Mouse (Mus musculus): ENCODE measurements around the gene Gja3.
"Not testable (repeated sequence)": the region's sequence is repeated elsewhere in the genome, so short reads cannot be mapped to it uniquely, and the experiment has no call there.

The Gja3 gene

DNA sequence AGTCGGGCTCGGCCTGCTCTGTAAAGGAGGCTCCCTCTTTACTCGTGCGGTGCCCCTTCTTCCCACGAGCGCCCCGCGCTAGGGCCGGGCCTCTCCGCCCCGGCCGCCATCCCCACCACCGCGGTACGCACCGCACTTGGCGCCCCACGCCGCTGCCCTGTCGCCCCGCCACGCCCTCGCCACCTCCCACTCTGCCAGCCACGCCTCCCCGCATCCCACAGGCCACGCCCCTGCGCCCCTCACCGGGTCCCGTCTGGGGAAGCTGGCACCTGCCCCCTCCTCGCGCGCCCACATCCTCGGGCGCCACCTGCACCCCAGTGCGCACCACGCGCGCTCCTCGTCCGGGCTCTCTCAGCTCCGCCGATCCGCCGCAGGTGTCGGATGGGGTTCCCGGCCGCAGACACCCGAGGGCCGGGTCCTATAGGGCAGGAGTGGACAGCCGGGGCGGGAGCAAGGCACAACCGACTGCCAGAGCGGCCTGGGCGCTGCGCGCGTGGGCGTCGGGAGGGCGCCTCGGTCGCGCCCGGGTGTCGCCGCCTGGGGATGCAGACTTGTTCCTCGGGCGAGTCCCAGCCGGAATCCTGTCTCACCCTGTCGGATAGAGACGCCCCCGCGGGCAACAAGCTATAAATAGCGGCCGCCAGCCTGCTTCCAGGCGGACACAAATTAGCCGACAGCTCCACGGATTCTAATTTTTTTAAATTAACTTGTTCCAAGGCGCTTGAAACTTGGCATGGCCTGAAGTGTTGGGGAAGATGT lies at the start of gene Gja3:
TSS of gene Gja3 (minus strand) at position 538 of the 759 bp plus-strand sequence.
- ATAC-seq (ENCODE audit: low TSS enrichment) = no peak

DNA sequence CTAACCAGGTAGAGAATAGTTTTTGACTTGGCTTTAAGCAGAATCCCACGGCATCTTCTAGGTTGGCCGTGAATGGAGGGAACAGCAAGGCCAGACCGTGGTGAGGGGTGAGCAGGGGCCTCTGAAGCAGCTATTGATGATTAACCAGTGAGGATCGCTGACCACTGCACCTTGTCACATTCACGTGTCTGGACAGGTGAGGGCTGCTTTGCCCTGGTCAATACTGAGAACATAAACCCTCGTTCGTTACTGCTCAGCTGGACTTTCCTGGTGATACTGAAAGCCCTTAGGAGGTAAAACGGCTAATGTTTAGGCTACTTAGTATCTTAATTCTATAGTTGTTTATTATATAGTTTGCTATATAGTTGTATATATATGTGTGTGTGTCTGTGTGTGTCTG lies 49.2 kb upstream of the Gja3 start:
- ATAC-seq (ENCODE audit: low TSS enrichment) = no peak

DNA sequence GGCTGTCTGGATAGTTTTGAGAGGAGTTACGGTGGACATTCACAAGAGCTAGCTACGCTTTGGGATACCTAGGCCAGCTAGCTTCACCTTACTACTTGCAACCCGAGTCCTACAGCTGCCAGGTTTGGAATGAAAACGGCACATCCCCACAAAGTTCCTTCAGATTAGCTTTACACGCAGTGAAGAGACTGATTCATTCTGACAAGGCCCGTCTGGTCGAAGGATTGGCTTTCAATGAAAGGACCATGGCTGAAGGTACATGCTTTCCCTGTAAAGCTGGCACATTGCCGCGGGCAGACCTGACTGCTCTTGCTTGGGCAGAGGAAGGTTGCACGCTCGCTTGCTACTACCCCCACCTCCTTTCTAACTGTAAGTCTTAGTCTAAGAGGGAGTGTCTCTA lies 47.8 kb upstream of the Gja3 start:
- ATAC-seq (ENCODE audit: low TSS enrichment) = no peak

DNA sequence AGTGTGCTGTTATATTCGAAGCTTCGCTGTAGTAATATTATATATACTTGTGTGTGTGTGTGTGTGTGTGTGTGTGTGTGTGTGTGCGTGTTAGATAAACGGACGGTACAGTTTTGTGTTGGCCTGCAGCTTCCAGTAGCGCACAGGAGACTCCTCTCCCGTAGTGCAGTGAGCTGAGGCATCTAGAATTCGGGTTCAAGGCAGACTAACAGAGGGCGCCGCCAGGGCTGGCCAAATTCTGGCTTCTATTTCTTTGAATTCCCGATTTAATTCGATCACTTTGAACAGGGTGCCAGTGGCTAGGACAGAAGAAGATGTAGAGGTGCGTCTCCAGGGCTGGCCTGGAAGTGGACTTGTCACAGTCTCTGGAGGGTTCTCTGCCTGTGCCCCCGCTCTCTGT lies 47.2 kb upstream of the Gja3 start:
- ATAC-seq (ENCODE audit: low TSS enrichment) = no peak

DNA sequence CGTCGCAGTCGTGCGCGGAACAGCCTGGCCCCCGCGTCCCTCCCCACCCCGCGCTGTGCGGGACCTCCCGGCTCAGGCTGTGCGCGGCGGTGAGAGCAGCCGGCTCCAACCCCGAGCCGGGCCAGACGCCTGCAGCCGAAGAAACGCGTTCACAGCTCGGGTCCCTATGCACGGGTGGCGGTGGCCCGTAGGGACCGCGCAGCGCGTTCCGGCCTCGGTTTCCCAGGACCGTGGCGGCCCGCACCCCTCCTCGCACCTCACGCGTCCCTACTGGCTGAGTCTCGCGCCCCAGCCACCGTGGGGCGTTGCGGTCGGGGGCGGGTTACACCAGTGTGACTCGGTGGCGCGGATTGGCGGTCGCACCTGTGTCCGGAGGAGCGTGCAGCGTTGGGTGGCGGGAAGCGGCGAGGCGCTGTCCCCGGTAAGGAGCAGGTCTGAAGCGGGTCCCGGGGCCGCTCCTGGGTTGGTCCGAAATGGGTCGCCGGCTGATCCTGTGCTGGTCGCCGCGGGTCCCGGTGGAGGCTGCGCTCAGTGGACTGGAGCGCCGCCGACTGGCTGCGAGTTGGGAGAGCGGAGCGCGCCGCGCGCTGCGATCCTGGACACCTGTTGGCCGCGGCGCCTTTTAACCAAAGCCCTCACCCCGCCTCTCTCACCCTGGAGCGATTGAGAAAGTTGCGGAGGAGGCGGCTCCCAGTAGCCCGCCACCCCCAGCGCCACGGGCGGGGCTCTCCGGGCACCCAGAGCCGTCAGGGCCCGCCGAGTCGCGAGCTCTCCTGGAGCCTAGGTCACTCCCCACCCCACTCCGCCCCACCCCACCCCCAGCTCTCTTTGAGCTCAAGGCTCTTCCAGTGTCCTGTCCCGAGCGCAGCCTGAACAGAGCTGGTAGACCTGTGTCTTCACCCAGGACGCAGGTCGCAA lies 46.5 kb upstream of the Gja3 start, which contains the start of gene Gjb2:
TSS of gene Gjb2 (minus strand) at position 597 of the 918 bp plus-strand sequence.
- ATAC-seq (ENCODE audit: low TSS enrichment) = peak; percentile 67

DNA sequence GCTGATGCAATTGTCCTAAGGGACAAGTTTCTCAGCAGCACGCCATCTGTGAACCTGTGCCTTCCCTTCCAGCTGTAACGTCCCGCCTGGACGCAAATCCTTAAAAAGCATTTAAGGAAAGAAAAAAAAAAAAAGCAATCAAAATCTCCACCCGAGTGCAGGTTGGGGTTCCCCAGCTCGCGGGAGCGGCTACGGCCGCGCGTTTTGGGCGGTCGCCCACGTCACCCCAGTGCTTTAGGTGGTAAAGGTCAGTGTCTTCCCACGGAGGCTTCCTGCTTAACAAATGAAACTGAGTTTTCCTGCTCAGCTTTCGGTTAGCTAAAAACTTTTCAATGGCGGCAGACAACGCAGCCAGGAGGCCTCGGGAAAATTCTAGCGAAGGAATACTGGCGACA lies 45.8 kb upstream of the Gja3 start:
- ATAC-seq (ENCODE audit: low TSS enrichment) = no peak

DNA sequence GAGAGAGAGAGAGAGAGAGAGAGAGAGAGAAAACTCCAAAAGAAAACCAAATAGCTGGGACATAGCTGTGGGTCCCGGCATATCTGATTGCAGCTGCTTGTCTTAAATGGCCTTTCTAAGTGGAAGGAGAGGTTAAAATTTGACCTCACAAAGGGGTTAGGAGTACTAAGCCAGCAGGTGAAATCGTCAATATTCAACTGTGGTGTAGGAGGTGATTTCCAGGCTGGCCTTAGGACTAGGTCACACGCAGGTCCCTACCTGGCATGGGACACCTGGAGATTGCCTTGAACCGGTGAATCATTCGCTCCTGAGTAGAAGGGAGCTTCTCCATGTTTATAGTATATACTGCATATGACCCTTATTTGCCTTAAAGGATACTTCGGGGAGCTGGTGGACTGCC lies 45.2 kb upstream of the Gja3 start:
- no peak for ATAC-seq (ENCODE audit: low TSS enrichment)

DNA sequence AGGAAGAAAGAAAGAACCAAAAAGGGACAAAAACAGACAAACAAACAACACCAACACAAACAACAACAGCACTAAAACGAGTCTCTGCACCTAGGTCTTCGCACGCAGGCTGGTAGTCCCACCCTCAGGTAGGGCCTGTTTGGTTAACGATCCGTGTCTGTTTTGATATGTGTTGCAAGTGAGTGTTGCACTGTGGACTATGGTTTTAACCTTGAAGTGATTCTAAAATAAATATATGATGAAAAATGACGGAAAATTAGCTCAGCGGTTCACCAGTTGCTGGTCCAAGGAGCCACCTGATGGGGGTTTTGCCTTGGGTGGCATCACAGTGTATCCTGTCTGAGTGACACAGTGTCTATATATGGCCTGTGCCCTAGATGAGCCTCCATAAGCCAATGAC lies 43.7 kb upstream of the Gja3 start:
- ATAC-seq (ENCODE audit: low TSS enrichment) = no peak

DNA sequence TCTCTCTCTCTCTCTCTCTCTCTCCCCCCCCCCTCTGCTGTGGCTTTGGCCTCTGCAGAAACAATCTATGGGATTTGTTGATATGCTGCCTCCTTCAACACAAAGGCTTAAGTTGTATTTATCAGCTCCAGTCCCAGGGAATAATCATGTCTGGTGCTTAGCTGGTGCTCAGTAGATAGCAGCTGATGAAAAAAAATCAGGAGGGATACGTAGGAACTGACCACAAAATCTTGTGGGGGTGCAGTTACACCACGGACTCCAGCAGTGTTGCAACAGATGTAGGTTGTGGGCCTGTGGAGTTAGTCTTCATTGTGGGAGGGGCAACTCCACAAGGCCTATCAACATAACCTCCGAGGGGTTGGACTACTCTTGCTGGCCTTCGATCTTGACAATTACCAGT lies 38.0 kb upstream of the Gja3 start:
- no peak for ATAC-seq (ENCODE audit: low TSS enrichment)

DNA sequence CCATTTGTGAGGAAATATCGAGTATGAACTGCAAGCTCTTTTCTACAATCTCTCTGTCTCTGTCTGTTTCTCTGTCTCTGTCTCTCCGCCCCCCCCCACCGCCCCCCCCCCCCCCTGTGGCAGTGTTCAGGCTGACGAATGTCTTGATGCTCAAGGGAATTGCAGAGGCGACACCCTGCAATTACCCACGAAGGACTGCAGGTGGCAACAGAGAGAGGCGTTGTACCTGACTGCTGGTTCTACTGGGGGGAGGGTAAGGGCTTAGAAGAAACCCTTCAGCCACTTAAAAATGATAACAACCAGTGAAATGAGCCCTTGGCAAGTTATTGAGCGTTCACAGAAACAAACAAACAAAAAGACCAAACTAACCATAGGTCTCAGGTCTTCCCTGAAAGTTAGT lies 35.1 kb upstream of the Gja3 start:
- ATAC-seq (ENCODE audit: low TSS enrichment) = peak; percentile 91

DNA sequence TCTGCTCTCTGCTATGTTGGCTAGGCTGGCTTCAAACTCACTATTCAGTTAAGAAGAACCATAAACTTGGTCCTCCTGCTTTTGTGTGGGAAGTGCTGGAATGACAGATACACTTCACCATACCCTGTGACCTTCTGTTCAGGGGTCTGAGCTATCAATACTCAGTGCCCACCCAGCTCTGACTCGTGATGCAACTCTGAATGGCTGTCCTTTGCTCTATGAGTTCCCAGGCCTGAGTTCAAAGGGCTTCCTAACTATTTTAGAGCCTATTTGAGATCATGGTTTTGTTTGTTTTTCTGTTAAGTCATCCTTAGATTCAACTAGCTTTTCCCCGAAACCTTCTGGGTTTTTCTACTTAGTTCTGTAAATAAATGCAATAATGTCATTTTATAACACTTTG lies 32.1 kb upstream of the Gja3 start:
- ATAC-seq (ENCODE audit: low TSS enrichment) = no peak

DNA sequence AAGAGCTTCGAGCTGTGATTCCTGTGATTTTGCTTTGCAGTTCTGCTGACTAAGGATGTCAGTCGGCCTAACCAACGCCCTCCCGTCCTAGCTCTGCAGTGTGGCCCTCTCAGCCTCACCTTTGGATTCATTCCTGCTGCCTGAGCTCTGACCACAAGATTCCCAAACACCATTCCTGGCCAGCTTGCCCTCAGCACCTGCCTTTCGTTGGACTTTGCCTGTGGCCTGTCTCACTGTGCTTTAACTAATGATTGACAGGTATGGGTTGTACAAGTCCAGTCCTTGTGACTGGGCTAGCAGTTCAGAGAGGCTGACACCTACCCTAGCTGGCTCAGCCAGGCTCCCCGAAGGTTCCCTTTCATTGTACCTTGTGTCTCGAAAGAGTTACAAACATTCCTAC lies 31.2 kb upstream of the Gja3 start:
- no peak for ATAC-seq (ENCODE audit: low TSS enrichment)

DNA sequence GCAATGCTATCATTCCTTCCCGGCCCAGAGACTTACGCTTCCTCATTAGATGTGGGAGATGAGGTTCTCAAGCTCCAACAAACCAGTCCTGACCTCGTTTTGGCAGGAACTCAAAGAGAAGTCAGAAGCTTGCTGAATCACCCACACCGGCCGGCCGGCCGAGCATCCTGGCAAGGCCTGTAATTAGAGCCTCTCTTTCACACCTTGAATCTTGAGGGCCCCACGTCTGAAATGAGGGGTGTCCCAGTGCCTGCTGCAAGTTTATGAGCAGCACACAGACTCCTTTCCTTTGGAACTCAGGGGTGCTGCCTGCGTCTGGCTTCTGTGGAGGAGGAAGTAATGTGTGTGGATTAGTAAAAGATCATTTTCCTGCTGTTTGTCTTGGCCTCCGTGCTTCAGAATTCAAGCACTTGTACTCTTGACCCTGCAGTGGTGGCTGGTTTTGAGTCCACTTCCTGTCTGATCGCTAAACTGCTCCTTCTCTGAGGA lies 26.3 kb upstream of the Gja3 start:
- no peak for ATAC-seq (ENCODE audit: low TSS enrichment)

DNA sequence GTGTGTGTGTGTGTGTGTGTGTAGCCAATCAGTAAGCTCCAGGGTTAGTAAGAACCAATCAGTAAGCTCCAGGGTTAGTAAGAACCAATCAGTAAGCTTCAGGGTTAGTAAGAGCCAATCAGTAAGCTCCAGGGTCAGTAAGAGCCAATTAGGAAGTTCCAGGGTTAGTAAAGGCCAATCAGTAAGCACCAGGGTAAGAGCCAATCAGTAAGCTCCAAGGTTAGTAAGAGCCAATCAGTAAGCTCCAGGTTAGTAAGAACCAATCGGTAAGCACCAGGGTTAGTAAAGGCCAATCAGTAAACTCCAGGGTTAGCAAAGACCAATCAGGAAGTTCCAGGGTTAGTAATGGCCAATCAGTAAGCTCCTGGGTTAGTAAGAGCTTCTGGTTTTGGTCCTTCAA lies 25.0 kb upstream of the Gja3 start:
- no peak for ATAC-seq (ENCODE audit: low TSS enrichment)

DNA sequence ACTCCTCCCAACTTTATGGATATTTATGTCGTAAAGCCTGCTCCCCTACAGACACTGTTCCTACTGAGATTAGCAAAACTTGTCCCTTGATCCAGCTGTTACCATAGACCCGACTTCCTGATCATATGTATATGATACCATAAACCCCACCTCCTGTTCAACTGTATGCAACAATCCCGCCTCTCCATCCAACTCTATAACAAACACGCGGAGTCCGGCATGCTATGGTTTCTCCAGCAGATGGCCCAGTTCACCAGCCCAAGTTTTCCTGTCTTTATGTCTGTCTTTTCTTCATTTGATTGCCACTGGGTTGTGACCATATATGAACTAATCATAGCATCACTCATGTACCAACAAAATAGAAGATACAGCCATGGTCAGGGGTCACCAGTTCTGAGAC lies 17.6 kb upstream of the Gja3 start:
- no peak for ATAC-seq (ENCODE audit: low TSS enrichment)

DNA sequence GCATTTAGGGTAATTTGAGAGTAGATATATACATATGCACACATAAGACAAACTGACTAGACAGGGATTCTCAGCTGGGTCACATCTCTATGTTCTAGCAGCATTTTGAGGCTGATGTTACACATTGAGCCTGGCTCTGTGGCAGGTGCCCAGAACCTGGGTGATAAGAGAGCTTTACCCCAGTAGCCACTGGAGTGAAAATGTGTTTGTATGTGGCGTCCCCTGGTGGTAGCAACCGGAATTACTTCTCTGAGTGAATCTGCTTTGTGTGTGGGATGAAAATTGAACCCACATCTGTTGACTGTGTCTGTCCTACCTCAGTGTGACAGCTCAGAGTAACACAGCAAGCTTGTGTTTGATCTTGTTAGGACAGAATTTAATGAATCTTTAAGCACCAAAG lies 12.0 kb upstream of the Gja3 start:
- not testable (repeated sequence) for ATAC-seq (ENCODE audit: low TSS enrichment)

DNA sequence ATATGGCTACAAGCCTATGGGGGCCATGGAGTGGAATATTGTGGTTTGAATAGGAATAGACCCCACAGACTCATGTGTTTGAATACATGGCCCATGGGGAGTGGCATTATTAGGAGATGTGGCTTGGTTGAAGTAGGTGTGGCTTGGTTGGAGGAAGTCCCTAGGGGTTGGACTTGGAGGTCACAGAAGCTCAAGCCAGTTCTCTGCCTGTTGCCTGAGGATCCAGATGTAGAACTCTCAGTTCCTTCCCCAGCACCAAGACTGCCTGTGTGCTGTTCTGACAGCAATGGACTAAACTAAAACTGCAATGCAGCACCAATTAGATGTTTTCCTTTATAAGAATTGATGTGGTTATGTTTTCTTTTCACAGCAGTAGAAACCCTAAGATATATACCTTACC lies 8.2 kb upstream of the Gja3 start:
- ATAC-seq (ENCODE audit: low TSS enrichment) = no peak

DNA sequence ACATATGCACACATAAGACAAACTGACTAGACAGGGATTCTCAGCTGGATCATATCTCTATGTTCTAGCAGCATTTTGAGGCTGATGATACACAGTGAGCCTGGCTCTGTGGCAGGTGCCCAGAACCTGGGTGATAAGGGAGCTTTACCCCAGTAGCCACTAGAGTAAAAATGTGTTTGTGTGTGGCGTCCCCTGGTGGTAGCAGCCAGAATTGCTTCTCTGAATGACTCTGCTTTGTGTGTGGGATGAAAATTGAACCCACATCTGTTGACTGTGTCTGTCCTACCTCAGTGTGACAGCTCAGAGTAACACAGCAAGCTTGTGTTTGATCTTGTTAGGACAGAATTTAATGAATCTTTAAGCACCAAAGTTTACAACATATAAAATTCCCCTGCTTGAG lies 2.2 kb upstream of the Gja3 start:
- ATAC-seq (ENCODE audit: low TSS enrichment) = peak; percentile 84

DNA sequence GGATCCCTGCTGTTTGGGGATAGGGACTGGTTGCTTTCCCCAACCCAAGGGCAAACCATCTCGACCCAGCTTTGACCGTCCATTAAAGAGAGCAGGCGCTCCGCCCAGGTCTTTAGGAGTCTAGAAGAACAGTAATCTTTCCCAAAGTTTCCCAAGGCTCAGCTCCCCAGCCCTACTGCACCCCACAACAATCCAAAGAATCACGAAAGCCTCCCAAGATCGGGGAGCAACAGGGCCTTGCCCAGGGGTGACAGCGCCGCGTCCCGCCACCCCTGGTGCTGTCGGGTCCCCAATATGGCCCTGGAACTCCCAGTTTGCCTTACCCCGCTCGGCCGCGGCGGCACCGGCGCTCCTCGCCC lies 717 bp downstream of the Gja3 start:
- ATAC-seq (ENCODE audit: low TSS enrichment) = no peak

DNA sequence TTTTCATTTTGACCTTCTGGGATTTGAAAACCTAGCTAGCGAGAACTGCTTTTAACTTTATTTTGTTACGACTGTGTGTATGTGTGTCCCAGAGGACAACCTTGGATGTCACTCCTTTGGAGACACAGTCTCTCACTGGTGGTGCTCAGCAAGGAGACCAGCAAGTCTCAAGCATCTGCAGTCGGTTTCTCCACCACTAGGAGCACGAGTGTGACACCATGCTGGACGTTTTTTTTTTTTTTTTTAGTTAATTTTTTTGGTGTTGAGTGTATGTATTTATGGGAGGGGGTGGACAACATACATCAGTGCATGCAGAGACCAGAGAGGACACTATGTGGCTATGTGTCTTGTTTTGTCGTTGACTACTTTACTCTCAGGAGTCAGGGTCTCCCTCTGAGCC lies 5.2 kb downstream of the Gja3 start:
- ATAC-seq (ENCODE audit: low TSS enrichment) = no peak

DNA sequence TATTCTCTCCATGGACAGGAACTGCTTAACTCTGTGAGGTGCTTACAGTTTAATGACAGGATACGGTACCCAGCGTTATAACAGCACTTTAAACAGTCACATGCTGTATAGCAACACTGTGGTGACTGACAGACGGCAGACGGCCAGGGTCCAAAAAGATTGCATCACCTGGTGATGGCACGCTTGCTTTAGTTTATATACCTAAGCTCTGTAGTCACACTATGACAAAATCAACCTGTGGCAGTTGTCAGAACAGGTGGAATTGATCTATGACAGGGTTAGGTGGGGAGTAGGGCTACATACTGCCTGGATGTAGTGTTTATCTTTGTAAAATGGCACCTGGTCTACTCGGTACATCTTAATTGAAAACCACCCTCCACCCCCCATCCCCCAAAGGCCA lies 14.0 kb downstream of the Gja3 start:
- no peak for ATAC-seq (ENCODE audit: low TSS enrichment)

DNA sequence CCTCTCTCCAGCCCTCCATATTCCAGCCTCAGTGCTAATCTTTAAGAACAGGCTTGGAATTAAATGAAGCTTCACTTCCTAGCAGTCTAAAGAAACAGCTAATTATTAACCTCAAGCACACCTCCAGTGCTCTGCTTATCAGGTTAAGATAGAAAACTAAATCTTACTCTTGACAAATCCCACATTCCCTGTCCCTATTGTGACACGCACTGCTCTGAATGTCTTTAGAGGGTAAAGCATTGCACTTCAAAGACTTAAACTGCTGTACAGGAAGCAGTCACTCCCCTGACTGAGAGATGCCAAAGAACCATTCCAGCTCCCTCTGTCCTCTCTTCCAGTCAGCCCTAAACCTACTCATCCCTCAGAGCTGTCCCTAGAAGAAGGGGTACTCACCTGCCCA lies 16.5 kb downstream of the Gja3 start:
- no peak for ATAC-seq (ENCODE audit: low TSS enrichment)

DNA sequence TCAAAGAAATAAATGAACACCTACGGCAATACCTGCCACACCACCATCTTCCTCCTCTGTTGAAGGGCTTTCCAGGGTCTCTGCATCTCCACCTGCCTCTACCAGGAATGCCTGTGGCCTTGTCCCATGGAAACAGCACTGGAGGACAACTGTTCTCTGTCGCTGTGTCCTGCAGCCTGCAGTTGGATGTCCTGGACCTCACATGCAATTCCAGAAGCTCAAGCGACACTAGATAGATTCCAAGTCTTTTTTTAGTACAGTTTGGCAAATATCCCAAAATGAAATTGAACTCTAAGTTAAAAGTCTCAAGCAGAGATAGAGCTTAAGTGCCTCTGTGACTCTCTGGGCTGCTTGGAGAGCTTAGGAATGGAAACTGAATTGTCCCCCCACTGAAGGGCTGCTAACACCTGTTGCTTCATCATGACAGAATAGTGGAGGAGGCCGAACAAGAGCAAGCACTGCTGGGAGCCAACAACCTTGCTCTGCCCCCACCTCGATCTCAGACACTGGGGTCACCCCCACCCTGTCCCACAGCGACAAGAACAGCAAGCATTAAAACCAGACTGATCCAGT lies 22.9 kb downstream of the Gja3 start:
- ATAC-seq (ENCODE audit: low TSS enrichment) = no peak

Data from frontal cortex, adult (tissue).